Mouse (Mus musculus): ENCODE data around the gene Flnb. TPM values are rescaled to one million over a fixed set of nuclear protein-coding genes. Genes with fewer than 3 reads are reported as not detected.

Gene Flnb
- total RNA-seq, 2 experiments from 2014 or later: 2.0 to 3.8 TPM

DNA sequence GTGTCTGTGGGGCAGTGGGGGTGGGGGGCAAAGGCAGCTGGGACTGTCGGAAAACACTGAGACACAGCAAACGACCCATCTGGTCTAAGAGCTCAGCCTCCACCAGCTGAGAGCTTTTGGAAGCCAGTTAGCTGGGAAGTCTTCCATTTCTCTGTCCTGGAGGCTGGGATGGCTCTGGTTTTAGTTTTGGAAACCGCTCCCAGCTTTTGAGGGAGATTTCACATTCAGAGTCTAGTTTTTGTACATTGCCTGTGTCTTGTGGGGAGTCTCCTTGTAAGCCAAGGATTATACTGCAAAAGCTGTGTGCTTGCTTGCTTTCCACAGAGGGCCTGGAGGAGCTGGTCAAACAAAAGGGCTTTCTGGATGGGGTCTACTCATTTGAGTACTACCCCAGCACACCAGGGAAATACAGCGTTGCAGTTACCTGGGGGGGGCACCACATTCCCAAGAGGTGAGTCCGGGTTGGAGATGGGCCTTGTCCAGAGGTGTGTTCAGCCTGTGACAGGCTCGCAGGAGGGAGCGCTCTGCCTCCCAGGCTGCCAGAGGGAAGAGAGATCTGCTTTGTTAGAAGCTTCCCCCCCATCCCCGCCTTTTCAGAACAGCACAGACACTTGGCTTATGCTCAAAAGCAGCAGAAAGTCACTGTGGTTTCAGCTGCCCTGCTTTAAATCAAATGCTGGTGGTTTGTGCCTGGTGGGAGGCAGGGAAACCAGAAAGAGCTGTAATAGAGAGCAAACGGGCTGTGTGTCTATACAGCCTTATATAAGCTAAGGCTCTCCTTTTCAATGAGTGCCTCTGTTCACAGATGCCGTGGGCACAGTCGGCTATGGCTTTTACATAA, 71.3 kb downstream of the Flnb start:
- ATAC-seq (replicated peaks; ENCODE audit: low FRiP score, poor library complexity, severe bottlenecking): no peak

DNA sequence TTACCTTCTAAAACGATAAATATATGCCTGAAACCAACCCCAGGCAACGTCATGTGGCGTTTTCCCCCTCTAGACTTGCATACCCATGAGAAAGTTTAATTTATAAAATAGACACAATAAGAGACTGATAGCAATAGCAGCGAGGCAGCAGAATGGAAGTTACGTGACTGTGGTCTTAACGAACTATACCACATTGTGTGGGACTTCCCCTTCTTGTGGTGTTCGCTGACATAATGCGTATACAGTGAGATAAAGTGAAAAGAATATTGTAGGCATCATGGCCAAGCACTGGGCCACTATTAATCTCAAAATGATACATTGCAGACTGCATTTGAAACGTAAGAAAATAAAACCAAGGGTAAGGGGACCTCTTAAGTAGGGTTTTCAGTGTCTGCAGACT, 72.1 kb downstream of the Flnb start:
- no peak for ATAC-seq (replicated peaks; ENCODE audit: low FRiP score, poor library complexity, severe bottlenecking)

- ATAC-seq (replicated peaks; ENCODE audit: low FRiP score, poor library complexity, severe bottlenecking): no peak
These were observed 73.6 kb downstream of the Flnb start for GRCm38 (mm10) chr14:7891401-7891800.

- ATAC-seq (replicated peaks; ENCODE audit: low FRiP score, poor library complexity, severe bottlenecking): no peak
These were observed 78.4 kb downstream of the Flnb start for GRCm38 (mm10) chr14:7896126-7896525.

DNA sequence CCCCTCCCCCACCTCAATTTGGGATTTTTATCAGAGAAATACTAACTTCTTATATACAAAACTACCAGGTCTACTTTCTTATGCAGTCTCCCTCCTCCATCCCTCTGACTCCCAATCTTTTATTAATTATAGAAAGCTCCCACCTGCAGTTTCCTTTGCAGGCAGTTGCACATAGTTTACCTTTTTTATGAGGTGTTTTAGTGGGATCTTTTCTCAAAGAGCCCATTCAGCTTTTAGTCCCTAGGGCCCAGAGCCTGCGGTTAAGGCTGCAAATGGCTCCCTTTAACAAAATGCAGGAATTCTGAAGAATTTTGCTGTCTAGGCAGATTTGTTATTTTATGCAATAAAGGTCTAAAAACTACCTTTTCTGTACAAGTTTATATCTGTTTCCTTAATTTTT, 78.9 kb downstream of the Flnb start:
- ATAC-seq (replicated peaks; ENCODE audit: low FRiP score, poor library complexity, severe bottlenecking): no peak

GRCm38 (mm10) chr14:7899986-7900385, 82.2 kb downstream of the Flnb start:
- no peak for ATAC-seq (replicated peaks; ENCODE audit: low FRiP score, poor library complexity, severe bottlenecking)

DNA sequence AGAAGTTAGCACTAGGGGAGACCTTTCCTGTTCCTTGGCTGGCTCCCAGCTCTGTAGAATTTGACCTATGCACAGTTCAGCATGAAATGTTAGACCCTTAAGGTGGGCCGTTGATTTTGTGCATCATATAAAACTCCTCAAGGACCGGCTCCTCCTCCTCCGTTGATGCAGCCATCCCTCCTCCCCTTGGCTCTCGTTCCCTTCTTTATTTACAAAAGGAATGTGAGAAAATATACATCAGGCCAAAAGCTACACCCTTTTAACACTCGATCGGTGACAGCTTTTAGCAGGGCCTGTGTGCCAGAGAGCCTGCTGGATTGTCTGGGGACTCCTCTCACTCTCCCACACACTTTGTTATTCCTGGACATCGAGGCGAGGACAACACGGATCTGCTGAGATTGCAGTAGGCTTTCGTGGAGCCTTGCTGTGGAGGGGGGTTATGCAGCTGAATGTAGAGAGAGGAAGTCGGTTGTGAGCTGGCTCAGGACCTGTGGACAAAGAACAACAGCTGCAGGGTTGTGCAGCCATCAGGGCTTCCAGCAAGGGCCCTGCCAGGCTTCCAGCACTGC, 82.8 kb downstream of the Flnb start:
- ATAC-seq (replicated peaks; ENCODE audit: low FRiP score, poor library complexity, severe bottlenecking): no peak

DNA sequence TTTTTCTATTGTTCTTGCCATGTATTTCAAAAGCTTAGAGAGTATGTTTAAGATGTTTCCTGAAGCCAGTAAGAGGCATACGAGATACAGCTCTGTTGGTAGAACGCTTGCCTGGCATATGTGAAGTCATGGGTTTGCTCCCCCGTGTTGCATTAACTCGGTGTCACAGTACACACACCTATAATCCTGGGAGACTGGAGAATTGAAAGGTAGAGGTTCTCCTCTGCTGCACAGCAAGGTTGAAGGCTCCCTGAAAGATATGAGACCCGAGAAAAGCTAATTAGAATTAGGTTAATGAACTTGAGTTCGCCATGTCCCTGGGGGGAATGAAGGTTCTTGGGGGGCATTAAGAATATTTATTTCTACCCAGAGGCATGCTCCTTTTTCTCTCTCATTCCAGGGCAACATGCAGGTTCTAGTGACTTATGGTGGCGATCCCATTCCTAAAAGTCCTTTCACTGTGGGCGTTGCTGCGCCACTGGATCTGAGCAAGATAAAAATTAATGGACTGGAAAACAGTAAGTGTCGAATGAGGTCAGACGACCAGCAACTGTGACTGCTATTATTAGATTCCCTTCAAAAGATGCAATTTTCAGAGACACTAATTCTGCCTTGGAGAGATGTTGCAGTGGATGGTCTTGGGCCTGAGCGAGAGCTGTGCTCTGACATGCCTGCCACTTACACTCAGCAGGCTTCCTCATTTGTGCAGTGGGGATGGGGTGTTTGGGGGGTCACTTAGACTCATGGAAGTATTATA, 83.9 kb downstream of the Flnb start:
- ATAC-seq (replicated peaks; ENCODE audit: low FRiP score, poor library complexity, severe bottlenecking): no peak

DNA sequence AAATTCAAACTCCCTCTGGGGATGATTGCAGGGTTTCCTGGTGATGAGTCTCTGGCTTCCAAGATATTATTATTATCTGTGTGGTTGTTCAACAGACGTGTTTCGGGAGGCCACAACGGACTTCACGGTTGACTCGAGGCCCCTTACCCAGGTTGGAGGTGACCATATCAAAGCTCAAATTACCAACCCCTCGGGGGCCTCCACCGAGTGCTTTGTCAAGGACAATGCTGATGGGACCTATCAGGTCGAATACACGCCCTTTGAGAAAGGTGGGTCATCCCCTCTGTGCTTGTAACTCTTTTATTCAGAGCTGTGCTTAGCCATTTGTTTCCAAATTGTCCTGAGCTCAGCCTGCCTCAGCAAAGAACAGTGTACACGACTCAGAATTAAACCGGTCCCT, 89.3 kb downstream of the Flnb start:
- no peak for ATAC-seq (replicated peaks; ENCODE audit: low FRiP score, poor library complexity, severe bottlenecking)

GRCm38 (mm10) chr14:7909472-7909871, 91.7 kb downstream of the Flnb start:
- no peak for ATAC-seq (replicated peaks; ENCODE audit: low FRiP score, poor library complexity, severe bottlenecking)

DNA sequence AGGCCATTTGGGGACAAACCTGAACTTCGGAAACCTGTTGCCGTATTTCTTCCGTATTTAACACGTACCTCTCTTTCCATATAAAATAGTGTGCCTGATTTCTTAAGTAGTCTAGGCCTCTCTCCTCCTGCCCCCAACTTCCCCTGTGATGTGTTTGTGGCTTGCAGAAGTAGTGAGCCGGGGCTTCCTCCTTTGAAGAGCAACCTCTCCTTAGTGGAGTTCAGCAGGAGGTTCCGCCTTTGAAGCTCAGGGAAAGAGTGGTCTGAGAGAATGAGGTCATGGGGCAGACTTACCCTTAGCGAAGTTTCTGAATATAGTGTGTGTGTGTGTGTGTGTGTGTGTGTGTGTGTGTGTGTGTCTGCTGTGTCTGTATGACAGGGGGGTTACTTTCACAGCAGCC, 96.1 kb downstream of the Flnb start:
- ATAC-seq (replicated peaks; ENCODE audit: low FRiP score, poor library complexity, severe bottlenecking): no peak

GRCm38 (mm10) chr14:7914461-7914860, 96.7 kb downstream of the Flnb start:
- no peak for ATAC-seq (replicated peaks; ENCODE audit: low FRiP score, poor library complexity, severe bottlenecking)

- no peak for ATAC-seq (replicated peaks; ENCODE audit: low FRiP score, poor library complexity, severe bottlenecking)
These were observed 100.6 kb downstream of the Flnb start for GRCm38 (mm10) chr14:7918150-7918991.

DNA sequence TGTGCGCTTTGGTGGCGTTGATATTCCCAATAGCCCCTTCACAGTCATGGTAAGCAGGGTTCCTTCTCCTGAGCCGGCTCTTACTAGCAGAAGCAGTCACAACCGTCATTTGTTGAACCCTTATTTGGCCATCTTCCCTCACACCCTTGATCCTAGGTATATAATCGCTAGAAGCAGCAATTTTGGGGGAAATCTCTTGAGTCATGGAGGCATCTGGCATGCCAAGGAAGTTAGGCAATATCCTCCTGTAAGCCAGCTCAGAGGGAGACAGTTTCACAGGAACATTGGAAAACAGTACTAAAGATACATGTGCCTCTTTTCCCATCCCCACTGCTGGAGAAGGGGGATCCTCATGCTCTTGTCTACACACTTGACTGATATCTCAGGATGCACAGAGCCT, 101.6 kb downstream of the Flnb start:
- ATAC-seq (replicated peaks; ENCODE audit: low FRiP score, poor library complexity, severe bottlenecking): no peak

DNA sequence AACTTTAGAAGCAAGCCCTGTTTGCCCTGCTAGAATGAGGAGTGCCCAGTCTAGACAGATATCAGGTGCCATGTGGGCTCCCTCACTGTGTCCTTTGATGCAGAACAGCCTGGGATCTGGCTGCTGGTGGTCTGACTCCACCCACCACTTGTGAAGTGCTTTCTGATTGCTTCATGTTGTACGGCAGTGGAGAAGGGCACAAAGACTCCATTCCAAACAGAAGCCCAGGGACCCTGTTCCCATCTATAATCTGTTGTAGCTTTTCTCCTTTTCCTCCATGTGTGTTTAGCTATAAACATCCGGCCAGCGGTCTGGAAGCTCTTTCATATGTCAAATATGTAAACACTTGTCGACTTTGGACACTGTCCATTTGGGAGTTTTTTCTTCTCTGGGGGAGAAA, 102.2 kb downstream of the Flnb start:
- ATAC-seq (replicated peaks; ENCODE audit: low FRiP score, poor library complexity, severe bottlenecking): no peak

DNA sequence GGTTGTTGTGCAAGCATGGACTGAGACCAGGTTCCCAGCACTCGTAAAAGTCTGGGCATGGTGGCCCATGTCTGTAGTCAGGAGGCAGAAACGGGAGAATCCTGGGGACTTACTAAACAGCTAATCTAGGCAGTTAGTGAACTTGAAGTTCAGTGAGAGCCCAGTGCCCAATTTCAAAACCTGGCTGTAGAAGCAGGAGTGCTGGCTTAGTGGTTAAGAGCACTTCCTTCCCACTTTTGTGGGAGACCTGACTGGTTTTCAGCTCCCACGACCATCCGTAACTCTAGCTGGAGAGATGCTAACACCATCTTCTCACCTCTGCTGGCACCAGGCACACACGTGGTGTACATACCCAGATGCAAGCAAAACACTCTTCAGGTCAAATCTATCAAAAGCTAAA, 103.7 kb downstream of the Flnb start:
- no peak for ATAC-seq (replicated peaks; ENCODE audit: low FRiP score, poor library complexity, severe bottlenecking)

GRCm38 (mm10) chr14:7923635-7924034, 105.9 kb downstream of the Flnb start:
- no peak for ATAC-seq (replicated peaks; ENCODE audit: low FRiP score, poor library complexity, severe bottlenecking)

- ATAC-seq (replicated peaks; ENCODE audit: low FRiP score, poor library complexity, severe bottlenecking): no peak
These were observed 110.6 kb downstream of the Flnb start for GRCm38 (mm10) chr14:7928362-7928761.

- ATAC-seq (replicated peaks; ENCODE audit: low FRiP score, poor library complexity, severe bottlenecking): no peak
These were observed 111.3 kb downstream of the Flnb start for GRCm38 (mm10) chr14:7929029-7929428.

DNA sequence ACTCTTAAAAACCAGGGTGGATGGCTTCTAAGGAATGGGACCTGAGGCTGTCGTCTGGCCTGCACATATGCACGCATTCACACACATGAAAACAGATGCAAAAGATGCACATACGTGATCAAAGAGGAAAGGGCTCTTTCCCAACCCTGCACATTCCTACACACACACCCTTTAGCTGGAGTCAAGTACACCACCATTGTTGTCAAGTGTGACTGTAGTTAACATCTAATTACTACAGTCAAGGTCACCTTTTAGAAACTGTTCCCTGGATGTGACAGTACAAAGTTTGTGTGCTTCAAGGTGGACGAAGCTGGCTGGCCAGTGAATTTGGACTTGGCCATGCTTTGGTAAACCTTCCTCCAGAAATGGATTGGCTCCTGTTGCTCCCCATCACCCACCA, 114.4 kb downstream of the Flnb start:
- no peak for ATAC-seq (replicated peaks; ENCODE audit: low FRiP score, poor library complexity, severe bottlenecking)

All from erythroblast, adult 5-6 weeks (primary cell).